Comparison of ENCODE assay signal across 17 mouse cellular contexts in the genomic region with DNA sequence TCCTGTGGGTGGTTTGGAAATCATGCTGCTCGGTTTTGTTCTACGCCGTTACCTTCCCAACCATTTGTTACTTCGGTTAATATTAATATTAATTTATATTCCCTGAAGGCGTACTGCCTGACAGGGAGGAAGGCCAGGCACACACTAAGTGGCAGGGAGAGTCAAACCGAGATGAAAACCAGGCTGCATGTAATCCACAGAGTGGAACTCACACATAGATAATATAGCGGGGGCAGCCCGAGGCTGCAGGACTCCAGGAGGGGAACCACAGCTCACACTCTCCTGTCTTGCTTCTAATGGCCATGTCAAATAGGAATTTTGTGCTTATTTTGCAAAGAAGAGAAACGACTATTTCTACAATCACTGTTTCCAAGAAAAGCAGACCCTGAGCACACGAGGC.
DNase-seq lines count a peak whose midpoint lies in the region; ATAC-seq and TF ChIP-seq lines count a peak whose summit lies in the region.
"Had no signal": no experiment of that assay in that cellular context is flagged by ENCODE, and none has a peak within 500 bp of the region (broad histone marks: within the 10 kb centered on the region; RNA-seq: fewer than 3 reads in every experiment).

No protein-coding gene starts in this region.

- H3K36me3 ChIP-seq in hindbrain, embryonic 10.5 days, result no peaks in the 10 kb centered on the region
- no peaks in the 10 kb centered on the region for H3K36me3 ChIP-seq in hindbrain, embryonic 14.5 days (replicated peaks; ENCODE audit: control insufficient read depth, insufficient read depth)
- no peaks in the 10 kb centered on the region for H3K36me3 ChIP-seq in midbrain, embryonic 10.5 days
- H3K36me3 ChIP-seq in midbrain, postnatal 0 days (ENCODE audit: insufficient read depth, low read length), result no peaks in the 10 kb centered on the region
- no peaks in the 10 kb centered on the region for H3K36me3 ChIP-seq in intestine, embryonic 16.5 days (ENCODE audit: control insufficient read depth, insufficient read depth, low read length)
- H3K36me3 ChIP-seq in stomach, embryonic 16.5 days (ENCODE audit: control insufficient read depth, insufficient read depth, low read length), result no peaks in the 10 kb centered on the region
- H3K36me3 ChIP-seq: G1E; lung, embryonic 15.5 days had no signal

- no peak overlapping the region for H3K9ac ChIP-seq in hindbrain, embryonic 14.5 days
- no peak overlapping the region for H3K9ac ChIP-seq in midbrain, postnatal 0 days (replicated peaks; ENCODE audit: low read length, poor library complexity, severe bottlenecking)
- no peak overlapping the region for H3K9ac ChIP-seq in intestine, embryonic 16.5 days (ENCODE audit: low read depth, low read length)
- H3K9ac ChIP-seq in stomach, embryonic 16.5 days (ENCODE audit: low read length), result no peak overlapping the region
- H3K9ac ChIP-seq: forebrain, embryonic 13.5 days; lung, embryonic 15.5 days had no signal

- H3K27me3 ChIP-seq in hindbrain, embryonic 10.5 days (ENCODE audit: insufficient read depth, poor library complexity, severe bottlenecking), result no peaks in the 10 kb centered on the region
- H3K27me3 ChIP-seq in hindbrain, embryonic 14.5 days (ENCODE audit: control insufficient read depth, insufficient read depth, low read length), result no peaks in the 10 kb centered on the region
- no peaks in the 10 kb centered on the region for H3K27me3 ChIP-seq in midbrain, embryonic 10.5 days (ENCODE audit: low read depth, poor library complexity, severe bottlenecking)
- H3K27me3 ChIP-seq in midbrain, postnatal 0 days (ENCODE audit: insufficient read depth, low read length), result no peaks in the 10 kb centered on the region
- no peaks in the 10 kb centered on the region for H3K27me3 ChIP-seq in intestine, embryonic 16.5 days (replicated peaks; ENCODE audit: control insufficient read depth, insufficient read depth, low read length)
- no peaks in the 10 kb centered on the region for H3K27me3 ChIP-seq in stomach, embryonic 16.5 days (ENCODE audit: control insufficient read depth, insufficient read depth, low read length)
- H3K27me3 ChIP-seq: forebrain, embryonic 13.5 days; lung, embryonic 15.5 days had no signal

- no peak for TF ChIP-seq CTCF in midbrain, postnatal 0 days (IDR thresholded peaks at IDR 0.05)

- 75% methylated on average over 10 of the region's 10 CpGs for WGBS in hindbrain, embryonic 10.5 days
- WGBS in hindbrain, embryonic 14.5 days, result 51% methylated on average over 10 of the region's 10 CpGs
- WGBS in midbrain, embryonic 10.5 days, result 87% methylated on average over 10 of the region's 10 CpGs
- WGBS in midbrain, postnatal 0 days, result 38% methylated on average over 10 of the region's 10 CpGs
- WGBS in intestine, embryonic 16.5 days, result 39% methylated on average over 10 of the region's 10 CpGs
- WGBS in stomach, embryonic 16.5 days, result 34% methylated on average over 10 of the region's 10 CpGs

- H3K9me3 ChIP-seq in hindbrain, embryonic 10.5 days, result no peaks in the 10 kb centered on the region
- H3K9me3 ChIP-seq in hindbrain, embryonic 14.5 days (ENCODE audit: control insufficient read depth, low read length), result no peaks in the 10 kb centered on the region
- H3K9me3 ChIP-seq in midbrain, embryonic 10.5 days (replicated peaks), result no peaks in the 10 kb centered on the region
- no peaks in the 10 kb centered on the region for H3K9me3 ChIP-seq in midbrain, postnatal 0 days (ENCODE audit: low read length)
- no peaks in the 10 kb centered on the region for H3K9me3 ChIP-seq in intestine, embryonic 16.5 days (ENCODE audit: control insufficient read depth, low read length)
- H3K9me3 ChIP-seq in stomach, embryonic 16.5 days (replicated peaks; ENCODE audit: control insufficient read depth, low read length), result no peaks in the 10 kb centered on the region
- H3K9me3 ChIP-seq: forebrain, embryonic 13.5 days; lung, embryonic 15.5 days had no signal

- H3K4me3 ChIP-seq in hindbrain, embryonic 10.5 days, result no peak overlapping the region
- H3K4me3 ChIP-seq in hindbrain, embryonic 14.5 days (replicated peaks; ENCODE audit: low read length), result no peak overlapping the region
- H3K4me3 ChIP-seq in midbrain, embryonic 10.5 days, result no peak overlapping the region
- no peak overlapping the region for H3K4me3 ChIP-seq in midbrain, postnatal 0 days (ENCODE audit: low read depth, low read length)
- no peak overlapping the region for H3K4me3 ChIP-seq in intestine, embryonic 16.5 days (ENCODE audit: low read length)
- no peak overlapping the region for H3K4me3 ChIP-seq in stomach, embryonic 16.5 days (replicated peaks; ENCODE audit: low read length)
- H3K4me3 ChIP-seq: forebrain, embryonic 13.5 days; lung, embryonic 15.5 days; myocyte had no signal

- DNase-seq in hindbrain, embryonic 10.5 days (ENCODE audit: low spot score), result no peak
- DNase-seq in hindbrain, embryonic 14.5 days (ENCODE audit: low spot score), result no peak
- DNase-seq in midbrain, embryonic 10.5 days (ENCODE audit: low spot score), result no peak
- DNase-seq in midbrain, postnatal 0 days (ENCODE audit: low spot score), result no peak
- no peak for DNase-seq in lung, postnatal 14 days
- DNase-seq: adrenal gland, adult 8-10 months; cerebellum, adult 18-20 months; heart, postnatal 36 days; kidney, postnatal 14 days; thymus, adult 18-20 months had no signal

- no peak for ATAC-seq in hindbrain, embryonic 14.5 days (ENCODE audit: low FRiP score)
- no peak for ATAC-seq in midbrain, postnatal 0 days (ENCODE audit: low FRiP score)
- ATAC-seq in intestine, embryonic 16.5 days, result peak; percentile 63
- peak; percentile 82; the same call in 1 of the 2 replicates for ATAC-seq in stomach, embryonic 16.5 days (ENCODE audit: insufficient read depth, low FRiP score)
- ATAC-seq: forebrain, embryonic 13.5 days had no signal

- H3K4me1 ChIP-seq in hindbrain, embryonic 10.5 days (replicated peaks), result peaks cover 53% of the 10 kb centered on the region
- peaks cover 32% of the 10 kb centered on the region for H3K4me1 ChIP-seq in hindbrain, embryonic 14.5 days (replicated peaks; ENCODE audit: control insufficient read depth, insufficient read depth, low read length)
- H3K4me1 ChIP-seq in midbrain, embryonic 10.5 days, result peaks cover 55% of the 10 kb centered on the region
- H3K4me1 ChIP-seq in midbrain, postnatal 0 days (ENCODE audit: insufficient read depth, low read length), result peaks cover 20% of the 10 kb centered on the region; the same call in 1 of the 2 replicates
- no peaks in the 10 kb centered on the region for H3K4me1 ChIP-seq in intestine, embryonic 16.5 days (ENCODE audit: control insufficient read depth, insufficient read depth, low read length)
- peaks cover 4% of the 10 kb centered on the region; the same call in 1 of the 2 replicates for H3K4me1 ChIP-seq in stomach, embryonic 16.5 days (ENCODE audit: control insufficient read depth, insufficient read depth, low read length)

- no peak overlapping the region for H3K4me2 ChIP-seq in hindbrain, embryonic 14.5 days (replicated peaks)
- H3K4me2 ChIP-seq in midbrain, postnatal 0 days (ENCODE audit: low read depth, low read length, poor library complexity, severe bottlenecking), result no peak overlapping the region
- H3K4me2 ChIP-seq in intestine, embryonic 16.5 days (ENCODE audit: low read depth, low read length), result no peak overlapping the region
- no peak overlapping the region for H3K4me2 ChIP-seq in stomach, embryonic 16.5 days (ENCODE audit: low read depth, low read length)
- H3K4me2 ChIP-seq: forebrain, embryonic 13.5 days; liver, embryonic 11.5 days; lung, embryonic 15.5 days had no signal

- peak overlapping the region; percentile 56; the same call in 1 of the 2 replicates for H3K27ac ChIP-seq in hindbrain, embryonic 10.5 days
- no peak overlapping the region; the same call in 1 of the 2 replicates for H3K27ac ChIP-seq in hindbrain, embryonic 14.5 days
- peak overlapping the region; percentile 3; the same call in 1 of the 2 replicates for H3K27ac ChIP-seq in midbrain, embryonic 10.5 days (replicated peaks)
- H3K27ac ChIP-seq in midbrain, postnatal 0 days (ENCODE audit: low read depth, low read length), result no peak overlapping the region
- peak overlapping the region; percentile 19; the same call in 1 of the 2 replicates for H3K27ac ChIP-seq in intestine, embryonic 16.5 days (ENCODE audit: low read length)
- H3K27ac ChIP-seq in stomach, embryonic 16.5 days (ENCODE audit: low read length), result no peak overlapping the region
- H3K27ac ChIP-seq: forebrain, embryonic 13.5 days; lung, embryonic 15.5 days had no signal

Comparison
In these comparisons a context has a peak if more than half of its experiments do, and no peak if none do; other contexts are left out.
1. H3K27ac ChIP-seq: peak in hindbrain, embryonic 10.5 days (single experiment), midbrain, embryonic 10.5 days (single experiment) and intestine, embryonic 16.5 days (single experiment); none in hindbrain, embryonic 14.5 days (single experiment), midbrain, postnatal 0 days (single experiment) and stomach, embryonic 16.5 days (single experiment).
2. ATAC-seq: peak in intestine, embryonic 16.5 days (single experiment) and stomach, embryonic 16.5 days (single experiment); none in hindbrain, embryonic 14.5 days (single experiment) and midbrain, postnatal 0 days (single experiment).